Mouse (Mus musculus) effector memory CD4-positive, alpha-beta T cell, adult 7 months (primary cell): Measurements from ENCODE around the gene Olfr639. TPM values are rescaled to one million over a fixed set of nuclear protein-coding genes. Genes with fewer than 3 reads are reported as not detected.

Source experiments
- polyA plus RNA-seq: library from polyadenylated mRNA; unstranded; fragments of 100-300 nt; shearing (Covaris generic); gene quantifications from one replicate; pipeline ENCODE4 v1.2.1, GENCODE M21; 2017

Gene Olfr639
- not detected for polyA plus RNA-seq

GRCm38 (mm10) chr7:104017203-104017602 lies at the start of gene Olfr639:
TSS of gene Olfr639 (minus strand) at chr7:104017303.

GRCm38 (mm10) chr7:104061345-104061744 lies 44.2 kb upstream of the Olfr639 start, which contains the start of gene 4930516K23Rik:
TSS of gene 4930516K23Rik (minus strand) at chr7:104061445.

GRCm38 (mm10) chr7:104052566-104052965 lies 35.5 kb upstream of the Olfr639 start, which contains the start of gene Olfr642:
TSS of gene Olfr642 (minus strand) at chr7:104052666.

GRCm38 (mm10) chr7:104035145-104035544 lies 18.0 kb upstream of the Olfr639 start, which contains the start of gene Olfr641:
TSS of gene Olfr641 (plus strand) at chr7:104035445.

GRCm38 (mm10) chr7:104025473-104025872 lies 8.4 kb upstream of the Olfr639 start, which contains the start of gene Olfr640:
TSS of gene Olfr640 (minus strand) at chr7:104025573.

GRCm38 (mm10) chr7:103998446-103998845 lies 18.7 kb downstream of the Olfr639 start, which contains the start of gene Olfr638:
TSS of gene Olfr638 (plus strand) at chr7:103998746.

GRCm38 (mm10) chr7:103970852-103971251 lies 46.3 kb downstream of the Olfr639 start, which contains the start of gene Olfr635:
TSS of gene Olfr635 (plus strand) at chr7:103971152.

Other genes with a start within 250 kb of the Olfr639 start
- gene Olfr69, start 245.7 kb downstream of the Olfr639 start, polyA plus RNA-seq: not detected
- gene Olfr68, start 237.6 kb downstream of the Olfr639 start, polyA plus RNA-seq: not detected
- gene Olfr67, start 225.5 kb downstream of the Olfr639 start, polyA plus RNA-seq: not detected
- gene Hbb-bt, start 203.3 kb downstream of the Olfr639 start, polyA plus RNA-seq: not detected
- 4.4 TPM for gene Hbb-bs, start 189.2 kb downstream of the Olfr639 start, polyA plus RNA-seq
- not detected for gene Hbb-bh2, start 176.8 kb downstream of the Olfr639 start, polyA plus RNA-seq
- 0.65 TPM for gene Hbb-bh1, start 174.1 kb downstream of the Olfr639 start, polyA plus RNA-seq
- not detected for gene Hbb-y, start 164.1 kb downstream of the Olfr639 start, polyA plus RNA-seq
- gene Olfr66, start 131.1 kb downstream of the Olfr639 start, polyA plus RNA-seq: not detected
- gene Olfr64, start 122.8 kb downstream of the Olfr639 start, polyA plus RNA-seq: not detected
- not detected for gene Olfr65, start 113.8 kb downstream of the Olfr639 start, polyA plus RNA-seq
- gene Olfr631, start 88.5 kb downstream of the Olfr639 start, polyA plus RNA-seq: not detected
- gene Olfr632, start 83.0 kb downstream of the Olfr639 start, polyA plus RNA-seq: 0.43 TPM
- not detected for gene Olfr633, start 72.9 kb downstream of the Olfr639 start, polyA plus RNA-seq
- 0.09 TPM for gene Olfr635, start 46.2 kb downstream of the Olfr639 start, polyA plus RNA-seq
- not detected for gene Olfr638, start 18.6 kb downstream of the Olfr639 start, polyA plus RNA-seq
- gene Olfr640, start 8.3 kb upstream of the Olfr639 start, polyA plus RNA-seq: not detected
- gene Olfr641, start 18.1 kb upstream of the Olfr639 start, polyA plus RNA-seq: not detected
- not detected for gene Olfr642, start 35.4 kb upstream of the Olfr639 start, polyA plus RNA-seq
- 0.72 TPM for gene 4930516K23Rik, start 44.1 kb upstream of the Olfr639 start, polyA plus RNA-seq
- gene Olfr644, start 54.6 kb upstream of the Olfr639 start, polyA plus RNA-seq: not detected
- gene Olfr645, start 68.2 kb upstream of the Olfr639 start, polyA plus RNA-seq: not detected
- gene Olfr646, start 87.6 kb upstream of the Olfr639 start, polyA plus RNA-seq: 0.96 TPM
- not detected for gene Ubqln5, start 112.5 kb upstream of the Olfr639 start, polyA plus RNA-seq
- gene Olfr643, start 120.1 kb upstream of the Olfr639 start, polyA plus RNA-seq: not detected
- gene Ubqln3, start 126.0 kb upstream of the Olfr639 start, polyA plus RNA-seq: not detected
- not detected for gene Ubqlnl, start 133.3 kb upstream of the Olfr639 start, polyA plus RNA-seq
- not detected for gene Olfm5, start 147.5 kb upstream of the Olfr639 start, polyA plus RNA-seq
- not detected for gene Olfr648, start 166.1 kb upstream of the Olfr639 start, polyA plus RNA-seq
- gene Olfr649, start 178.7 kb upstream of the Olfr639 start, polyA plus RNA-seq: not detected
- 2.3 TPM for gene Trim6, start 201.5 kb upstream of the Olfr639 start, polyA plus RNA-seq
- gene Trim34a, start 227.2 kb upstream of the Olfr639 start, polyA plus RNA-seq: 33.2 TPM